Mouse (Mus musculus) c-Kit-positive CD71-positive TER-119-positive erythroid progenitor cells, embryonic 14.5 days (primary cell): ENCODE results near the gene Celf2.

Source experiments
- DNase-seq: peaks from one replicate; pipeline ENCODE4 v3.0.0-alpha.2; 2013; ENCODE audit warnings: low spot score

Celf2 gene

GRCm38 (mm10) chr2:6739998-6740668 lies 769.2 kb downstream of the Celf2 start:
- no peak for DNase-seq

GRCm38 (mm10) chr2:6732026-6732425 lies 777.3 kb downstream of the Celf2 start:
- DNase-seq: no peak

GRCm38 (mm10) chr2:6730860-6731259 lies 778.5 kb downstream of the Celf2 start:
- no peak for DNase-seq

- no peak for DNase-seq
Observed at GRCm38 (mm10) chr2:6729984-6730383, 779.4 kb downstream of the Celf2 start.

- no peak for DNase-seq
Observed at GRCm38 (mm10) chr2:6728840-6729252, 780.5 kb downstream of the Celf2 start.

- DNase-seq: no peak
Observed at GRCm38 (mm10) chr2:6727366-6727765, 782.0 kb downstream of the Celf2 start.

- DNase-seq: no peak
Observed at GRCm38 (mm10) chr2:6726071-6726470, 783.3 kb downstream of the Celf2 start.

- no peak for DNase-seq
Observed at GRCm38 (mm10) chr2:6723602-6724001, 785.8 kb downstream of the Celf2 start.

- no peak for DNase-seq
Observed at GRCm38 (mm10) chr2:6721460-6722401, 787.6 kb downstream of the Celf2 start.

GRCm38 (mm10) chr2:6720753-6721459 lies 788.5 kb downstream of the Celf2 start:
- no peak for DNase-seq

- DNase-seq: no peak
Observed at GRCm38 (mm10) chr2:6718864-6719263, 790.5 kb downstream of the Celf2 start.

GRCm38 (mm10) chr2:6717953-6718352 lies 791.4 kb downstream of the Celf2 start:
- no peak for DNase-seq

GRCm38 (mm10) chr2:6715562-6715961 lies 793.8 kb downstream of the Celf2 start:
- no peak for DNase-seq

- DNase-seq: no peak
Observed at GRCm38 (mm10) chr2:6713529-6713928, 795.8 kb downstream of the Celf2 start.

GRCm38 (mm10) chr2:6710687-6711430 lies 798.5 kb downstream of the Celf2 start:
- no peak for DNase-seq

GRCm38 (mm10) chr2:6707959-6708519 lies 801.3 kb downstream of the Celf2 start:
- no peak for DNase-seq

GRCm38 (mm10) chr2:6707276-6707675 lies 802.1 kb downstream of the Celf2 start:
- DNase-seq: no peak

GRCm38 (mm10) chr2:6705929-6706739 lies 803.2 kb downstream of the Celf2 start:
- DNase-seq: no peak

GRCm38 (mm10) chr2:6705475-6705874 lies 803.9 kb downstream of the Celf2 start:
- no peak for DNase-seq

- no peak for DNase-seq
Observed at GRCm38 (mm10) chr2:6704804-6705203, 804.6 kb downstream of the Celf2 start.

- DNase-seq: no peak
Observed at GRCm38 (mm10) chr2:6704342-6704741, 805.0 kb downstream of the Celf2 start.
